Mouse (Mus musculus) MEL (cell line): Measurements from ENCODE around the gene Cul7. TPM values are rescaled to one million over a fixed set of nuclear protein-coding genes. Genes with fewer than 3 reads are reported as not detected.

ENCODE experiments used
- DNase-seq: peaks from one replicate; pipeline ENCODE4 v3.0.0; 2011; ENCODE audit warnings: low read depth, low spot score
- H3K27ac ChIP-seq: 2 replicates; pipeline ENCODE4 v1.5.1; 2012; ENCODE audit warnings: low read depth, mild to moderate bottlenecking, control low read depth, low read length, moderate library complexity; ENCODE audit not compliant: control insufficient read depth
- H3K27me3 ChIP-seq, 2 experiments: fragments of 150-350 bp in 1 of 2; sonication (generic) in 1 of 2; 2 replicates each; pipeline ENCODE4 v1.6.1; 2012; ENCODE audit warnings: low read length in 2 of 2, mild to moderate bottlenecking in 2 of 2, improper control_type of control experiment in 1 of 2, moderate library complexity in 1 of 2; ENCODE audit not compliant: insufficient read depth in 2 of 2, control insufficient read depth in 1 of 2
- H3K36me3 ChIP-seq, 2 experiments: 2 replicates each; pipeline ENCODE4 v1.6.1; 2012 to 2014; ENCODE audit warnings: low read length in 2 of 2, improper control_type of control experiment in 1 of 2, inconsistent platforms in 1 of 2, mild to moderate bottlenecking in 1 of 2; ENCODE audit not compliant: insufficient read depth in 2 of 2, control insufficient read depth in 1 of 2
- H3K4me1 ChIP-seq, 2 experiments: fragments of 150-350 bp in 1 of 2; sonication (generic) in 1 of 2; 2 replicates each; pipeline ENCODE4 v1.6.1; 2012; ENCODE audit warnings: low read length in 2 of 2, improper control_type of control experiment in 1 of 2, mild to moderate bottlenecking in 1 of 2; ENCODE audit not compliant: insufficient read depth in 2 of 2, control insufficient read depth in 1 of 2
- H3K4me3 ChIP-seq, 2 experiments: fragments of 150-350 bp in 1 of 2; sonication (generic) in 1 of 2; 2 replicates each; pipeline ENCODE4 v1.5.1; 2012; ENCODE audit warnings: low read depth in 2 of 2, low read length in 2 of 2, mild to moderate bottlenecking in 2 of 2, moderate library complexity in 2 of 2, control low read depth in 1 of 2, improper control_type of control experiment in 1 of 2; ENCODE audit not compliant: control insufficient read depth in 1 of 2, insufficient read depth in 1 of 2
- H3K79me2 ChIP-seq: 2 replicates; pipeline ENCODE4 v1.6.1; 2012; ENCODE audit warnings: mild to moderate bottlenecking, low read length, moderate library complexity; ENCODE audit not compliant: control insufficient read depth, poor library complexity, insufficient read depth
- H3K9ac ChIP-seq: 2 replicates; pipeline ENCODE4 v1.6.1; 2012; ENCODE audit warnings: low read depth, mild to moderate bottlenecking, control low read depth, low read length, moderate library complexity; ENCODE audit not compliant: control insufficient read depth, poor library complexity, severe bottlenecking
- H3K9me3 ChIP-seq: fragments of 150-350 bp; sonication (generic); replicated peaks from 2 replicates; pipeline ENCODE4 v1.6.1; 2012; ENCODE audit warnings: mild to moderate bottlenecking, low read length, improper control_type of control experiment, moderate library complexity; ENCODE audit not compliant: insufficient read depth
- BHLHE40 ChIP-seq: IDR thresholded peaks from 2 replicates; pipeline ENCODE4 v1.6.1; 2012; ENCODE audit warnings: low read depth, mild to moderate bottlenecking, inconsistent platforms, low read length, improper control_type of control experiment, borderline replicate concordance
- CHD2 ChIP-seq: IDR thresholded peaks from 2 replicates; pipeline ENCODE4 v1.6.1; 2011; ENCODE audit warnings: low read length, improper control_type of control experiment
- ELF1 ChIP-seq: IDR thresholded peaks from 2 replicates; pipeline ENCODE4 v1.6.1; 2014; ENCODE audit warnings: low read depth, mild to moderate bottlenecking, inconsistent platforms, low read length, improper control_type of control experiment, moderate library complexity
- EP300 ChIP-seq, 2 experiments: IDR thresholded peaks; 2 replicates each; pipeline ENCODE4 v1.6.1; 2011; ENCODE audit warnings: improper control_type of control experiment in 2 of 2, low read length in 2 of 2, low read depth in 1 of 2, mild to moderate bottlenecking in 1 of 2
- HCFC1 ChIP-seq: IDR thresholded peaks from 2 replicates; pipeline ENCODE4 v1.6.1; 2012; ENCODE audit warnings: low read depth, mild to moderate bottlenecking, inconsistent platforms, low read length, improper control_type of control experiment, moderate library complexity
- JUND ChIP-seq: IDR thresholded peaks from 2 replicates; pipeline ENCODE4 v1.6.1; 2011; ENCODE audit warnings: low read depth, mild to moderate bottlenecking, improper control_type of control experiment, low read length
- MAFK ChIP-seq: IDR thresholded peaks from 2 replicates; pipeline ENCODE4 v1.6.1; 2011; ENCODE audit warnings: low read depth, mild to moderate bottlenecking, low read length, improper control_type of control experiment, borderline replicate concordance
- MEF2A ChIP-seq: IDR thresholded peaks from 2 replicates; pipeline ENCODE4 v1.6.1; 2014; ENCODE audit warnings: low read depth, mild to moderate bottlenecking, inconsistent platforms, low read length, improper control_type of control experiment; ENCODE audit not compliant: poor library complexity, insufficient replicate concordance, severe bottlenecking; ENCODE audit errors: extremely low read depth
- MYC ChIP-seq: IDR thresholded peaks from 2 replicates; pipeline ENCODE4 v1.6.1; 2011; ENCODE audit warnings: low read depth, mild to moderate bottlenecking, low read length, improper control_type of control experiment, moderate library complexity
- NELFE ChIP-seq: IDR thresholded peaks from 2 replicates; pipeline ENCODE4 v1.6.1; 2011; ENCODE audit warnings: low read depth, low read length, improper control_type of control experiment
- NRF1 ChIP-seq: IDR thresholded peaks from 2 replicates; pipeline ENCODE4 v1.6.1; 2014; ENCODE audit warnings: low read depth, mild to moderate bottlenecking, inconsistent platforms, low read length, improper control_type of control experiment, moderate library complexity; ENCODE audit not compliant: poor library complexity, insufficient read depth, severe bottlenecking
- POLR2A ChIP-seq, 2 experiments: IDR thresholded peaks; 2 replicates each; pipeline ENCODE4 v1.6.1; 2011 to 2012; ENCODE audit warnings: low read length in 2 of 2, mild to moderate bottlenecking in 2 of 2, control low read depth in 1 of 2, improper control_type of control experiment in 1 of 2, low read depth in 1 of 2, moderate library complexity in 1 of 2; ENCODE audit not compliant: control insufficient read depth in 1 of 2, insufficient read depth in 1 of 2, poor library complexity in 1 of 2
- POLR2AphosphoS5 ChIP-seq: IDR thresholded peaks from 2 replicates; pipeline ENCODE4 v1.6.1; 2012; ENCODE audit warnings: low read depth, borderline replicate concordance, mild to moderate bottlenecking, inconsistent platforms, low read length, moderate library complexity, mixed read lengths
- RCOR1 ChIP-seq: IDR thresholded peaks from 2 replicates; pipeline ENCODE4 v1.6.1; 2012; ENCODE audit warnings: low read depth, mild to moderate bottlenecking, inconsistent platforms, low read length, improper control_type of control experiment
- SMC3 ChIP-seq: IDR thresholded peaks from 2 replicates; pipeline ENCODE4 v1.6.1; 2011; ENCODE audit warnings: low read depth, low read length, improper control_type of control experiment
- TBP ChIP-seq: IDR thresholded peaks from 2 replicates; pipeline ENCODE4 v1.8.0; 2011; ENCODE audit warnings: low read depth, low read length, improper control_type of control experiment
- TCF12 ChIP-seq: IDR thresholded peaks from 2 replicates; pipeline ENCODE4 v1.6.1; 2014; ENCODE audit warnings: low read depth, mild to moderate bottlenecking, inconsistent platforms, low read length, improper control_type of control experiment, moderate library complexity
- USF1 ChIP-seq: IDR thresholded peaks from 2 replicates; pipeline ENCODE4 v1.6.1; 2014; ENCODE audit warnings: low read depth, mild to moderate bottlenecking, inconsistent platforms, low read length, improper control_type of control experiment, moderate library complexity
- ZC3H11A ChIP-seq: IDR thresholded peaks from 2 replicates; pipeline ENCODE4 v1.6.1; 2012; ENCODE audit warnings: low read depth, mild to moderate bottlenecking, inconsistent platforms, low read length, improper control_type of control experiment
- ZKSCAN1 ChIP-seq: IDR thresholded peaks from 2 replicates; pipeline ENCODE4 v1.6.1; 2012; ENCODE audit warnings: low read depth, mild to moderate bottlenecking, inconsistent platforms, low read length, improper control_type of control experiment, moderate library complexity
- ZNF384 ChIP-seq: IDR thresholded peaks from 2 replicates; pipeline ENCODE4 v1.6.1; 2012; ENCODE audit warnings: low read depth, mild to moderate bottlenecking, inconsistent platforms, low read length, improper control_type of control experiment
- polyA plus RNA-seq, 2 experiments: library from polyadenylated mRNA; stranded (reverse) in 1 of 2; unstranded in 1 of 2; fragments of >175 nt in 1 of 2; fragments of >200 nt in 1 of 2; gene quantifications; 2 replicates each; pipeline versions ENCODE4 v1.2.1 to v1.2.4; 2012; ENCODE audit warnings: low replicate concordance in 2 of 2, low read depth in 1 of 2; ENCODE audit not compliant: insufficient read length in 2 of 2, insufficient read depth in 1 of 2, missing spikeins in 1 of 2
- total RNA-seq: library from RNA; depleted of rRNA; stranded (reverse); fragments of 300-350 nt; gene quantifications from 2 replicates; pipeline ENCODE4 v1.2.3, GENCODE M21; 2012

Cul7 gene
- total and polyA plus RNA-seq, 3 experiments = 32.6 to 45.8 (median 35.8) TPM

DNA sequence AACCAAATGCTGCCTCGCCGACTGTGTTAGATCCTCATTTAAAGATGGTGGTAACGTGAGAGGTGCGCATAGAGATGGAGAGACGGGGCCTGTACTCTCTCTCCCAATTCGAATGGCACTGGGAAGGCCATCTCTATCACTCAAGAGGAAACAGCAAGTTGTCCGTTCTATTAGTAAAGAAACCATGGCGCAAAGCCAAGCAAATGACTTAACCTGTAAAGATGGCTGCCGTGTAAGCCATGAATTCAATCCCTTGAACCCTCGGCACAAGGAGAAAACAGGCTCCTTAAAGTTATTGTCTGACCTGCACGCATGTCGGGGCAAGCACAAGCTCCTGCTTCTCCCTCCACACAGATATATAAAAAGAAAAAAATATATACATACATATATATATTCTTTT, 32.3 kb upstream of the Cul7 start:
- H3K9ac ChIP-seq = no peak overlapping the region
- no peaks in the 10 kb centered on the region for H3K9me3 ChIP-seq
- H3K27ac ChIP-seq = no peak overlapping the region
- no peaks in the 10 kb centered on the region for H3K79me2 ChIP-seq
- 0 out of 4 replicates have a peak, but pooled peaks cover 0 to 3% of the 10 kb centered on the region in 2 experiments for H3K4me1 ChIP-seq
- TF ChIP-seq SMC3 = no peak
- no peak for TF ChIP-seq ZKSCAN1
- TF ChIP-seq TBP = no peak
- no peak for TF ChIP-seq TCF12
- TF ChIP-seq ELF1 = no peak
- no peak for TF ChIP-seq CHD2
- TF ChIP-seq HCFC1 = no peak
- TF ChIP-seq POLR2AphosphoS5 = no peak
- TF ChIP-seq MAFK = no peak
- no peak for TF ChIP-seq RCOR1
- no peak for TF ChIP-seq NRF1
- TF ChIP-seq ZNF384 = no peak
- no peak for TF ChIP-seq POLR2A (IDR thresholded peaks at IDR 0.05; ENCODE audit: control insufficient read depth in 1 of 2, insufficient read depth in 1 of 2, low read depth in 1 of 2, low read length in 2 of 2, poor library complexity in 1 of 2)
- no peak for TF ChIP-seq USF1
- TF ChIP-seq ZC3H11A = no peak
- no peak for TF ChIP-seq JUND
- H3K36me3 ChIP-seq = no peaks in the 10 kb centered on the region
- H3K4me3 ChIP-seq = no peak overlapping the region
- no peak for DNase-seq
- H3K27me3 ChIP-seq = peaks cover 18 to 28% of the 10 kb centered on the region in 2 experiments

DNA sequence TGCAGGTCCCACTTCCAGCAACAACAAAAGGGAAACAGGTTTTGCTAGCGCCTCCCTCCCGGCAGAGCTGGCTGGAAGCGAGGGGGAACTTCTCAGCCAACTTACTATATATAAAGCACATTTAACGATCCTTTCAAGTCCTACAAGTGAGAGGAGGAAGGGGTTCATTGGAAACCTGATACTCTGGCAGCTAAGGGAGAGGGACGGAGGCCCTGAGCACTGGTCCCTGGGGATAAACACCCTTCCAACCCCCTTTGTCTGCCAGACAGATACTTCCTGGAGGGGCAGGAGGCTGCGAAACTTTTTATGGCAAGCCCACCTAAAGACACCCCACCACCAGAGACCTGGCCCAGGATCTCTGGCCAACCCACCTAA, 31.8 kb upstream of the Cul7 start:
- Histone ChIP-seq H3K27ac (no peak overlapping the region), H3K27me3 (peaks cover 18 to 27% of the 10 kb centered on the region in 2 experiments), H3K9me3 (no peaks in the 10 kb centered on the region), H3K9ac (no peak overlapping the region), H3K4me1 (0 out of 4 replicates have a peak, but pooled peaks cover 0 to 3% of the 10 kb centered on the region in 2 experiments), H3K4me3 (no peak overlapping the region), H3K79me2 (no peaks in the 10 kb centered on the region), H3K36me3 (no peaks in the 10 kb centered on the region)
- no peak for DNase-seq
- TF ChIP-seq MEF2A (no peak), BHLHE40 (no peak), NELFE (no peak), JUND (no peak), ZC3H11A (no peak), EP300 (IDR thresholded peaks at IDR 0.05; ENCODE audit: low read depth in 1 of 2, low read length in 2 of 2) (no peak), MYC (no peak)
